8 mouse cellular contexts compared by ENCODE assay signal in the genomic region with DNA sequence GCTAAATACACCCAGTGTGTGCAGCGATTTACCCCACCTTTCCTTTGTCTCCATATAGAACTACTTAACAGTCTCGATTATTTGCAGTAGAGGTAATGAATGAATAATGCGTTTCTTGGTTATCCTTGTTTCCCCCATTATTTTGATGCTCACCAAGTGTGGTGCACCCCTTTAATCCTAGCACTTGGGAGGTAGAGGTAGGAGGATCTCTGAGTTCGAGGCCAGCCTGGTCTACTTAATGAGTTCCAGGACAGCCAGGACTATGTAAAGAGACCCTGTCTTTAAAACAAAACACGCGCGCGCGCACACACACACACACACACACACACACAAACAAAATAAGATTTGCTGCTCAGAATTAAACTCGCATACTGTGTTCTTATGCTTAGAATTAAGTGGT. TPM values are rescaled to one million over a fixed set of nuclear protein-coding genes. Genes with fewer than 3 reads are reported as not detected.
A peak's percentile ranks its signal among the peaks of the same experiment; 100 is the strongest.
DNase-seq lines count a peak whose midpoint lies in the region; ATAC-seq and TF ChIP-seq lines count a peak whose summit lies in the region.

No protein-coding gene starts in this region.

- TF ChIP-seq POLR2A in ES-Bruce4 (IDR thresholded peaks at IDR 0.05; ENCODE audit: insufficient read depth, low read length), result no peak

- 18% methylated on average over 10 of the region's 10 CpGs for WGBS in heart, embryonic 12.5 days
- 30% methylated on average over 10 of the region's 10 CpGs for WGBS in forebrain, embryonic 10.5 days
- 17% methylated on average over 10 of the region's 10 CpGs for WGBS in liver, embryonic 11.5 days
- WGBS in stomach, postnatal 0 days, result 14% methylated on average over 10 of the region's 10 CpGs

- no peak for ATAC-seq in heart, embryonic 12.5 days (ENCODE audit: insufficient number of reproducible peaks, low FRiP score)
- ATAC-seq in liver, embryonic 11.5 days (replicated peaks; ENCODE audit: low FRiP score), result no peak
- no peak for ATAC-seq in stomach, postnatal 0 days (ENCODE audit: low FRiP score, low TSS enrichment)

- no peak for TF ChIP-seq EP300 in ES-Bruce4 (IDR thresholded peaks at IDR 0.05; ENCODE audit: insufficient read depth, low read depth, low read length)
- no peak for TF ChIP-seq EP300 in stomach, postnatal 0 days (optimal IDR thresholded peaks at IDR 0.05)

- peak overlapping the region; percentile 96 for H3K4me3 ChIP-seq in heart, embryonic 12.5 days
- peak overlapping the region; percentile 89 for H3K4me3 ChIP-seq in ES-Bruce4 (ENCODE audit: low read depth, low read length)
- H3K4me3 ChIP-seq in forebrain, embryonic 10.5 days, result peak overlapping the region; percentile 98
- H3K4me3 ChIP-seq in liver, embryonic 11.5 days (ENCODE audit: low read depth, low read length), result peak overlapping the region; percentile 76
- H3K4me3 ChIP-seq in stomach, postnatal 0 days (ENCODE audit: low read depth, low read length), result peak overlapping the region; percentile 92

- intact Hi-C loops in heart, postnatal 14 days (cut with DNase I), result no loop called here

- H3K36me3 ChIP-seq in heart, embryonic 12.5 days, result peaks cover 25% of the 10 kb centered on the region
- H3K36me3 ChIP-seq in ES-Bruce4 (ENCODE audit: control insufficient read depth, insufficient read depth, low read length, poor library complexity, severe bottlenecking), result peaks cover 23% of the 10 kb centered on the region
- H3K36me3 ChIP-seq in forebrain, embryonic 10.5 days (replicated peaks), result peaks cover 30% of the 10 kb centered on the region
- peaks cover 16% of the 10 kb centered on the region for H3K36me3 ChIP-seq in liver, embryonic 11.5 days (ENCODE audit: control insufficient read depth, insufficient read depth, low read length)
- H3K36me3 ChIP-seq in stomach, postnatal 0 days (ENCODE audit: control insufficient read depth, insufficient read depth, low read length), result no peaks in the 10 kb centered on the region

- no peak for DNase-seq in heart, postnatal 14 days
- DNase-seq in forebrain, embryonic 10.5 days (ENCODE audit: extremely low spot score, low spot score), result no peak
- DNase-seq in liver, embryonic 11.5 days (ENCODE audit: low spot score), result no peak
- no peak for DNase-seq in stomach, postnatal 0 days (ENCODE audit: low spot score)
- DNase-seq in right cerebral cortex, postnatal 4 days, result no peak
- DNase-seq in thymus, adult 18-20 months, result no peak

- TF ChIP-seq CTCF in ES-Bruce4 (IDR thresholded peaks at IDR 0.05; ENCODE audit: low read depth, low read length), result no peak
- no peak for TF ChIP-seq CTCF in stomach, postnatal 0 days (IDR thresholded peaks at IDR 0.05; ENCODE audit: low read depth)

- peak overlapping the region; percentile 90 for H3K4me2 ChIP-seq in heart, embryonic 12.5 days
- peak overlapping the region; percentile 77 for H3K4me2 ChIP-seq in liver, embryonic 11.5 days
- H3K4me2 ChIP-seq in stomach, postnatal 0 days (replicated peaks; ENCODE audit: low read depth), result peak overlapping the region; percentile 62

- peak overlapping the region; percentile 99 for H3K9ac ChIP-seq in heart, embryonic 12.5 days
- H3K9ac ChIP-seq in ES-Bruce4 (ENCODE audit: low read depth, poor library complexity, severe bottlenecking), result peak overlapping the region; percentile 98
- peak overlapping the region; percentile 97 for H3K9ac ChIP-seq in liver, embryonic 11.5 days (ENCODE audit: low read depth, low read length)
- peak overlapping the region; percentile 97 for H3K9ac ChIP-seq in stomach, postnatal 0 days (ENCODE audit: low read length)

- H3K27me3 ChIP-seq in heart, embryonic 12.5 days (replicated peaks), result no peaks in the 10 kb centered on the region
- H3K27me3 ChIP-seq in ES-Bruce4 (ENCODE audit: control insufficient read depth, insufficient read depth, low read length, poor library complexity, severe bottlenecking), result no peaks in the 10 kb centered on the region
- H3K27me3 ChIP-seq in forebrain, embryonic 10.5 days (ENCODE audit: poor library complexity, severe bottlenecking), result no peaks in the 10 kb centered on the region
- no peaks in the 10 kb centered on the region for H3K27me3 ChIP-seq in liver, embryonic 11.5 days (replicated peaks; ENCODE audit: control insufficient read depth, insufficient read depth, low read length)
- no peaks in the 10 kb centered on the region for H3K27me3 ChIP-seq in stomach, postnatal 0 days (ENCODE audit: control insufficient read depth, insufficient read depth, low read length)

- H3K4me1 ChIP-seq in heart, embryonic 12.5 days (replicated peaks), result peaks cover 8% of the 10 kb centered on the region
- no peaks in the 10 kb centered on the region for H3K4me1 ChIP-seq in ES-Bruce4 (ENCODE audit: control insufficient read depth, insufficient read depth, low read length)
- peaks cover 13% of the 10 kb centered on the region for H3K4me1 ChIP-seq in forebrain, embryonic 10.5 days
- H3K4me1 ChIP-seq in liver, embryonic 11.5 days (replicated peaks; ENCODE audit: control insufficient read depth, insufficient read depth, low read length), result peaks cover 7% of the 10 kb centered on the region
- no peaks in the 10 kb centered on the region for H3K4me1 ChIP-seq in stomach, postnatal 0 days (replicated peaks; ENCODE audit: control insufficient read depth, insufficient read depth)

- peak overlapping the region; percentile 99 for H3K27ac ChIP-seq in heart, embryonic 12.5 days (ENCODE audit: poor library complexity, severe bottlenecking)
- H3K27ac ChIP-seq in ES-Bruce4 (ENCODE audit: insufficient read depth, low read length), result peak overlapping the region; percentile 67
- H3K27ac ChIP-seq in forebrain, embryonic 10.5 days, result peak overlapping the region; percentile 98
- peak overlapping the region; percentile 89 for H3K27ac ChIP-seq in liver, embryonic 11.5 days (ENCODE audit: low read depth, low read length)
- peak overlapping the region; percentile 99 for H3K27ac ChIP-seq in stomach, postnatal 0 days (replicated peaks)

- no peaks in the 10 kb centered on the region for H3K9me3 ChIP-seq in heart, embryonic 12.5 days (replicated peaks)
- H3K9me3 ChIP-seq in ES-Bruce4 (replicated peaks; ENCODE audit: control insufficient read depth, insufficient read depth, low read length, poor library complexity, severe bottlenecking), result no peaks in the 10 kb centered on the region
- H3K9me3 ChIP-seq in forebrain, embryonic 10.5 days, result no peaks in the 10 kb centered on the region
- no peaks in the 10 kb centered on the region for H3K9me3 ChIP-seq in liver, embryonic 11.5 days (ENCODE audit: control insufficient read depth, low read length)
- H3K9me3 ChIP-seq in stomach, postnatal 0 days (ENCODE audit: control insufficient read depth, low read length), result no peaks in the 10 kb centered on the region

RNA-seq across cellular contexts. Expression of a gene that starts 1.0 kb away (rescaled TPM):
- 421 and 431 TPM in 2 replicates for polyA plus RNA-seq in heart, embryonic 12.5 days (2016; fragmentation: Nextera tagmentation; extraction: Ambion mirVana)
- 100 to 1,000 TPM; 218 to 231 TPM for total RNA-seq in heart, postnatal 14 days (2021)
- polyA plus RNA-seq in ES-Bruce4 (2011; ENCODE audit: insufficient read depth, insufficient read length, low read depth, missing spikeins), result 421 and 456 TPM in 2 replicates
- polyA plus RNA-seq in forebrain, embryonic 10.5 days (2016; fragmentation: Nextera tagmentation; extraction: Ambion mirVana), result 659 and 664 TPM in 2 replicates
- 602 and 638 TPM in 2 replicates for polyA plus RNA-seq in liver, embryonic 11.5 days (2014; fragmentation: Nextera tagmentation; extraction: Ambion mirVana)
- polyA plus RNA-seq in stomach, postnatal 0 days (2015; fragmentation: Nextera tagmentation; extraction: Ambion mirVana), result 469 and 479 TPM in 2 replicates

RNA-seq across cellular contexts. Expression of a gene that starts 37.7 kb away (rescaled TPM):
- 196 and 197 TPM in 2 replicates for polyA plus RNA-seq in heart, embryonic 12.5 days (2016; fragmentation: Nextera tagmentation; extraction: Ambion mirVana)
- total RNA-seq in heart, postnatal 14 days (2021), result 100 to 1,000 TPM; 136 to 141 TPM
- 140 and 146 TPM in 2 replicates for polyA plus RNA-seq in ES-Bruce4 (2011; ENCODE audit: insufficient read depth, insufficient read length, low read depth, missing spikeins)
- 217 and 218 TPM in 2 replicates for polyA plus RNA-seq in forebrain, embryonic 10.5 days (2016; fragmentation: Nextera tagmentation; extraction: Ambion mirVana)
- 197 and 201 TPM in 2 replicates for polyA plus RNA-seq in liver, embryonic 11.5 days (2014; fragmentation: Nextera tagmentation; extraction: Ambion mirVana)
- 193 and 199 TPM in 2 replicates for polyA plus RNA-seq in stomach, postnatal 0 days (2015; fragmentation: Nextera tagmentation; extraction: Ambion mirVana)

RNA-seq across cellular contexts. Expression of a gene that starts 40.4 kb away (rescaled TPM):
- 24.0 and 25.3 TPM in 2 replicates for polyA plus RNA-seq in heart, embryonic 12.5 days (2016; fragmentation: Nextera tagmentation; extraction: Ambion mirVana)
- 10 to 100 TPM; 16.9 TPM for total RNA-seq in heart, postnatal 14 days (2021)
- polyA plus RNA-seq in ES-Bruce4 (2011; ENCODE audit: insufficient read depth, insufficient read length, low read depth, missing spikeins), result 21.0 and 21.9 TPM in 2 replicates
- 22.7 and 28.3 TPM in 2 replicates for polyA plus RNA-seq in forebrain, embryonic 10.5 days (2016; fragmentation: Nextera tagmentation; extraction: Ambion mirVana)
- polyA plus RNA-seq in liver, embryonic 11.5 days (2014; fragmentation: Nextera tagmentation; extraction: Ambion mirVana), result 31.6 and 32.5 TPM in 2 replicates
- 22.4 and 23.3 TPM in 2 replicates for polyA plus RNA-seq in stomach, postnatal 0 days (2015; fragmentation: Nextera tagmentation; extraction: Ambion mirVana)
